Mouse (Mus musculus) neural tube, embryonic 11.5 days (tissue): ENCODE results near the gene Ranbp17. TPM values are rescaled to one million over a fixed set of nuclear protein-coding genes. Genes with fewer than 3 reads are reported as not detected.

ENCODE experiments used
- ATAC-seq: fragments of 200-750 bp; cut with Nextera tagmentation; 2 replicates; pipeline ENCODE4 v1.8.0; 2017; ENCODE audit warnings: moderate number of reproducible peaks, mild to moderate bottlenecking, moderate TSS enrichment, moderate library complexity; ENCODE audit not compliant: insufficient read depth, low FRiP score, low TSS enrichment
- DNase-seq: peaks from one replicate; pipeline ENCODE4 v3.0.0-alpha.2; 2015; ENCODE audit warnings: low spot score
- H3K27ac ChIP-seq: fragments of 300-500 bp; sonication (generic); 2 replicates; pipeline ENCODE4 v1.5.1; 2014; ENCODE audit warnings: low read depth, mild to moderate bottlenecking, low read length
- H3K27me3 ChIP-seq: fragments of 300-500 bp; sonication (generic); 2 replicates; pipeline ENCODE4 v1.6.1; 2014; ENCODE audit warnings: mild to moderate bottlenecking, low read length, mixed read lengths; ENCODE audit not compliant: control insufficient read depth, insufficient read depth
- H3K36me3 ChIP-seq: fragments of 300-500 bp; sonication (generic); 2 replicates; pipeline ENCODE4 v1.6.1; 2014; ENCODE audit warnings: mild to moderate bottlenecking, low read length, moderate library complexity, mixed read lengths; ENCODE audit not compliant: control insufficient read depth, insufficient read depth
- H3K4me1 ChIP-seq: fragments of 300-500 bp; sonication (generic); 2 replicates; pipeline ENCODE4 v1.6.1; 2014; ENCODE audit warnings: low read length, mixed read lengths; ENCODE audit not compliant: control insufficient read depth, insufficient read depth
- H3K4me2 ChIP-seq: fragments of 300-500 bp; sonication (generic); 2 replicates; pipeline ENCODE4 v1.6.1; 2014; ENCODE audit warnings: low read depth, mild to moderate bottlenecking, moderate library complexity
- H3K4me3 ChIP-seq: fragments of 300-500 bp; sonication (generic); 2 replicates; pipeline ENCODE4 v1.5.1; 2014; ENCODE audit warnings: low read depth, low read length
- H3K9ac ChIP-seq: fragments of 300-500 bp; sonication (generic); 2 replicates; pipeline ENCODE4 v1.6.1; 2014; ENCODE audit warnings: mild to moderate bottlenecking, low read length
- H3K9me3 ChIP-seq: fragments of 300-500 bp; sonication (generic); 2 replicates; pipeline ENCODE4 v1.6.1; 2016; ENCODE audit warnings: low read length; ENCODE audit not compliant: control insufficient read depth
- WGBS: fragments of 180-500 bp; shearing (Covaris S2); extraction: QIAGEN DNeasy Blood & Tissue Kit; methylation state at CpG from one replicate; pipeline ENCODE4 v1.1.7; 2014; 5-methylcytosine and 5-hydroxymethylcytosine counted together
- polyA plus RNA-seq: library from polyadenylated mRNA; unstranded; fragments of >200 nt; fragmentation: Nextera tagmentation; extraction: Ambion mirVana; gene quantifications from 2 replicates; pipeline ENCODE4 v1.2.1, GENCODE M21; 2014

The Ranbp17 gene
- polyA plus RNA-seq, 1 experiment from 2014 or later, result 18.3 TPM

DNA sequence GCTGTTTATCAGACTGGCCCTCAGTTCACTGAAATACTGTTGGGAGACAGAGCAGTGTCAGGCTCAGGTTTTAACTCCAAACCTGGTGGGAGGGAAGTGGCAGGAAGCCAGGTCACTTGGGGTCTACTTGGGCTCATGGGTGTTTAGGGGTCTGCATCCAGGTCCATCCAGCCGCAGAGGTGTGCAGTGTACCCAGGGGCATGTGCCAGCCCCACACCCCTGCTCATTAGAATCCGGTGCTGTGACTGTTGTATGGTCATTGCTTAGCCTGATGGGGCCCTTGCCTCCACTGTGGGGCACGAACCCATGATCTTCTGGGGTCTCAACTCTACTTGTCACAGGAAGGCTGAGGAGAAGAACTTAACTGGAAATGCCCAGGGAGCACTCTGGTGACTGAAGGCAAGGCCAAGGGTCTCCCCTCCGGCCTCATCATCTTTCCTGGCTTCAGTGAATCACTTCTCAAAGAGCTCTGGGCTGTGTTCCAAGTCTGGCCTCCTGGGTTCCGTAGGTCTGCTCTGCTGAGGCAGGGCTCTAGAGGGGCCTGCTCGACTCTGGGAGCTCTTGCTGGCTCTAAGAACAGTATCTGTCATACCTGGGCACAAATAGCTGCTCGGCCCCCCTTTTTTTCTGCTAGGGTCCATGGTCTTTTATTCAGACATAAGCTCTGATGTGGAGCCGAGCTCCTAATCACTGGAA is 296.0 kb downstream of the Ranbp17 start:
- Histone ChIP-seq H3K9me3 (no peaks in the 10 kb centered on the region), H3K4me2 (no peak overlapping the region), H3K36me3 (no peaks in the 10 kb centered on the region), H3K4me1 (no peaks in the 10 kb centered on the region), H3K27me3 (no peaks in the 10 kb centered on the region), H3K27ac (no peak overlapping the region), H3K4me3 (no peak overlapping the region), H3K9ac (no peak overlapping the region)
- 84% methylated on average over 8 of the region's 8 CpGs for WGBS
- ATAC-seq, result no peak
- no peak for DNase-seq

DNA sequence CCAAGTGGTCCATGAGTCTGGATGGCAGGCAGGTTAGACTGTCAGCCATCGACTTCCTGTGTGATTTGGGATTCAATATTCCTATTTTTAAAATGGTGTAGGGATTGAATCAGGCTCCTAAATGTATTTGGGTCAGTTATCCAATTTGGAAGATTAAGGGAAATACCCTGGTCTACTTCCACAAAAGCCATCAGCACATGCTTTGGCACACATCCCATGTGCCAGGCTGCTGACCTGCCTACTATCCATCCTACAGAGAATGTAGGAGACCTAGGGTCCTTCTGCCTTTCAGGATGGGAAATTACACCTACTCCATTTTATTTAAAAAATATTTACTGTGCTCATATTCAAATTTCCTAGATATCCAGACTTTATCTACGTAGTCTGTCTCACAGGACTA is 306.1 kb downstream of the Ranbp17 start:
- Histone ChIP-seq H3K27ac (no peak overlapping the region), H3K4me2 (no peak overlapping the region), H3K27me3 (peaks cover 52% of the 10 kb centered on the region), H3K9ac (no peak overlapping the region), H3K9me3 (no peaks in the 10 kb centered on the region), H3K36me3 (no peaks in the 10 kb centered on the region), H3K4me3 (no peak overlapping the region), H3K4me1 (peaks cover 12% of the 10 kb centered on the region; the same call in 1 of the 2 replicates)
- DNase-seq (no peak), ATAC-seq (no peak)
- WGBS, result 79% methylated on average over 2 of the region's 2 CpGs

DNA sequence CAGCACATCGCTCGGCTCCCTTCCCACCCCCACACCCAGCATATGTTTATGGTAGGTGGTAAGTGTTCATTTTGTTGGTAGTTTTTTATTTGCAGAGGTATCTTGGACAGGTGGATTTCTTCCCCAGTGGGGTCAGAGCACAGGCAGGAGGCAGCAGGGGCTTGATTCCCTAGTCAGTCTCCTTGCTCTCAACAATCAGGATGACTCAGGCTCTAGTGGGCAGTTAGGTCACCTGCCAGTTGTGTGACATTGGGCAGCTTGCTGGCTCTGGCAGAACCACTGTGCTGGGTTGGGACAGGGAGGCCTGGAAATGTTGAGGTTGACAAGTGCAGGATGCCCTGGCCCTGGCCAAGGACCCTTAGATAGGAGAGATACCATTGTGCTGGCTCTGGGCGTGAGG is 308.6 kb downstream of the Ranbp17 start:
- ATAC-seq, result no peak
- peaks cover 76% of the 10 kb centered on the region for H3K27me3 ChIP-seq
- peak overlapping the region; percentile 49; the same call in 1 of the 2 replicates for H3K4me2 ChIP-seq
- no peak overlapping the region for H3K9ac ChIP-seq
- H3K36me3 ChIP-seq, result no peaks in the 10 kb centered on the region
- peak overlapping the region; percentile 43 for H3K4me3 ChIP-seq
- peak; percentile 37 for DNase-seq
- H3K4me1 ChIP-seq, result peaks cover 27% of the 10 kb centered on the region
- WGBS, result 6% methylated on average over 3 of the region's 3 CpGs
- no peak overlapping the region for H3K27ac ChIP-seq
- no peaks in the 10 kb centered on the region for H3K9me3 ChIP-seq

DNA sequence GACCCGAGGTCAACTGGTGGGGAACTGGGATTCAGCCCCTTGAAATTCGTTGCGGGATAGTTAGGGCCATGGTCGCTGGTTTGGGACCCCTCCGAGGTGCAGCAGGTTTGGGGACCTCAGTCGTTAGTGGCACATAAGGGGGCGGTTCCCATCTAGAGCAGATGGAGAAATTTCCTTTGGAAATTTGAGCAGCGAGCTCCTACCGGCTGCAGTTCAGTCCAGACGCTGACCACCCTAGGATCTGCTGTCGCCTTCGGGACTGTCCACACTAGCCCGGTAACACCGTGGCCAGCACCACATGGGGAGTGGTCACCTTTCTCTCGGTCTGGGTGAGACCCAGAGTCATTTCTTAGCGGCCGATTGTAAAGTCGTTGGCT is 309.2 kb downstream of the Ranbp17 start:
- WGBS, result under 1% methylated on average over 18 of the region's 18 CpGs
- Histone ChIP-seq H3K4me2 (peak overlapping the region; percentile 49), H3K9me3 (no peaks in the 10 kb centered on the region), H3K4me1 (peaks cover 27% of the 10 kb centered on the region), H3K27ac (no peak overlapping the region), H3K36me3 (no peaks in the 10 kb centered on the region), H3K9ac (peak overlapping the region; percentile 41), H3K4me3 (peak overlapping the region; percentile 43), H3K27me3 (peaks cover 80% of the 10 kb centered on the region)
- DNase-seq (peak; percentile 46), ATAC-seq (no peak)

DNA sequence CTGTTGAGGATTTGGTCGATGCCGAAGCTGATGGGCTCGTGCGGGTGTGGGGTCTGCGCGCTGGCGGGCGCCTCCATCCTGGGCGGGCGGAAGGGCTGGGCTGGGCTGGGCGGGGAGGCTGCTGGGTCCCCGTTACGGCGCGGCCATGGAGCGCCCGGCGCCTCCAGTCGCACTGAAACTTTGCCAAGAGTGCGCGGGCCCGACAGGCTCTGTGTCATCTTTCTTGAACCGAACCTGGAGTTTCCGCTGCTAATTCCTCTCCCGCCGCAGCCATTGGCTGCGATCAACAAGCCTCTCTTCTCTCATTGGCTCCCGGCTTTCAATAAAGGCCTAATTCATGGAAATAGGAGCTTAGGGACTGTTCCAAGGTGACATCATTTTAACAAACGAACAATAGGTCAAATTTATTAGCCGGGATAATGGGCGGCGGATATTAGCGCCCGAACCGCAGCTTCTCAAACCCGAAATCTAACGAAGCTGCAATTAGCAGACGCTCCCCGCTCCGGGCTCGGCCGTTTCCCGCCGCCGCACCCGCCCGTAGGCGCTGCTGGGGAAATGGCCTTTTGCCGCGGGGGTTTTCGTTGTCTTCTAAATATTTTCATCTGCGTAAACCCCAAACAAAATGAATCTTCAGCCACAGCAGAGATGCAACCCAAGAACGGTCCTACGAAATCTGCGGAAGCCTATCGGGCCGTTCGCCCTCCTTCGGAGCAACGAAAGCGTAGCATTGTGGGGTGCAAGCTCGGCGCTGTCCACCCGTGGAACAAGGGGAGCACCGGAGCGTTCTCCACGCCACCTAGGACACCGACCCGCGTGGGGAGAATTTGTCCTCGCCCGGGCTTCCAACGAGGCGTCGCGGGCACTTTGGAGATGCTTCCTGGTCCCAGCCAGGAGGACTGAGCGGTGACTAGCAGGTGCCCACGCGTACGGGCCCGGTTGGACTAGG is 309.9 kb downstream of the Ranbp17 start, which contains the start of gene Tlx3:
Gene Tlx3, minus strand, starts transcription at position 207 of the 946 bp plus-strand sequence.
- peaks cover 27% of the 10 kb centered on the region for H3K4me1 ChIP-seq
- peak; percentile 73 for ATAC-seq
- under 1% methylated on average over 77 of the region's 81 CpGs for WGBS
- peak within 1 kb of the TSS; percentile 44 for H3K9ac ChIP-seq
- H3K36me3 ChIP-seq, result no peaks in the 10 kb centered on the region
- peaks cover 87% of the 10 kb centered on the region for H3K27me3 ChIP-seq
- H3K4me3 ChIP-seq, result peak within 1 kb of the TSS; percentile 43
- no peaks in the 10 kb centered on the region for H3K9me3 ChIP-seq
- peak; percentile 80 for DNase-seq
- H3K27ac ChIP-seq, result peak within 1 kb of the TSS; percentile 46; the same call in 1 of the 2 replicates
- H3K4me2 ChIP-seq, result peak within 1 kb of the TSS; percentile 49

DNA sequence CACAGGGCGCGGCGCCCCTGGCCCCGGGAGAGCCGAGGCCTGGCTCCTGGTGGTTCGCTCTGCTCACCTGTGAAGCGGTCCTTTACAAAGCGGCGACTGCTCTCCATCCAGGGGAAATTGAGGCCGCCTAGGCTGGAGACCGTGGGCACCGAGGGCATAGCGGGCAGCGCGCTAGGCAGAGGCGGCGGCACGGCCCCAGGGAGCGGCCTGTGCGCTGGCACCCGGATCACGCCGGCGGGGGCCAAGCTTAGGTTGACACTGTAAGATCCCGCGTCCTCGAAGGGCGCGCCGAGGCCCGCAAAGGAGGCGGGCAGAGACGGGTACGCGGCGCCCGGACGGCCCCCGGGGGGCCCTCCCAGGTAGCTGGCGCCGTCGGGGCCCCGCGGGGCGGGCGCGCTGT is 310.6 kb downstream of the Ranbp17 start:
- Histone ChIP-seq H3K9me3 (no peaks in the 10 kb centered on the region), H3K4me3 (peak overlapping the region; percentile 43), H3K4me2 (peak overlapping the region; percentile 49), H3K36me3 (no peaks in the 10 kb centered on the region), H3K27ac (peak overlapping the region; percentile 42; the same call in 1 of the 2 replicates), H3K27me3 (peaks cover 94% of the 10 kb centered on the region), H3K4me1 (peaks cover 27% of the 10 kb centered on the region), H3K9ac (peak overlapping the region; percentile 44)
- DNase-seq (no peak), ATAC-seq (peak; percentile 13; the same call in 1 of the 2 replicates)
- WGBS, result under 1% methylated on average over 35 of the region's 47 CpGs

DNA sequence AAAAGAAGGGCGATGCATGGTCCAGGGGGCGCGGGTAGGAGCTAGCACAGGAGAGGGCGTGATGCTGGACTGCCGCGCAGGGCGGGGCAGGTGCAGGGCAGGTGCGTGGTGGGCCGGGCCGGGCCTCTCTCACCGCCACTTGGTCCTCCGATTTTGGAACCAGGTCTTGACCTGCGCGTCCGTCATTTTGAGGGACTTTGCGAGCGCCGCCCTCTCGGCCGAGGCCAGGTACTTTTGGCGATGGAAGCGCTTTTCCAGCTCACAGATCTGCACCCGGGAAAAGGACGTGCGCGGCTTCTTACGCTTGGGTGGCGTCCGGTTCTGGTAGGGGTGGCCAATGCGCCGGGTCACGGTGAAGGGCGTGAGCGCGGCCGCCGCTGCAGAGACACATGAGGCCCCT is 311.2 kb downstream of the Ranbp17 start:
- Histone ChIP-seq H3K4me3 (peak overlapping the region; percentile 43), H3K36me3 (no peaks in the 10 kb centered on the region), H3K9me3 (0 out of 2 replicates have a peak, but pooled peaks cover 3% of the 10 kb centered on the region), H3K27ac (0 out of 2 replicates have a peak overlapping the region, but pooled peaks have one; percentile 42), H3K4me1 (peaks cover 27% of the 10 kb centered on the region), H3K27me3 (peaks cover 96% of the 10 kb centered on the region), H3K4me2 (peak overlapping the region; percentile 49; the same call in 1 of the 2 replicates), H3K9ac (peak overlapping the region; percentile 0; the same call in 1 of the 2 replicates)
- WGBS, result under 1% methylated on average over 35 of the region's 37 CpGs
- ATAC-seq (no peak), DNase-seq (peak; percentile 42)

DNA sequence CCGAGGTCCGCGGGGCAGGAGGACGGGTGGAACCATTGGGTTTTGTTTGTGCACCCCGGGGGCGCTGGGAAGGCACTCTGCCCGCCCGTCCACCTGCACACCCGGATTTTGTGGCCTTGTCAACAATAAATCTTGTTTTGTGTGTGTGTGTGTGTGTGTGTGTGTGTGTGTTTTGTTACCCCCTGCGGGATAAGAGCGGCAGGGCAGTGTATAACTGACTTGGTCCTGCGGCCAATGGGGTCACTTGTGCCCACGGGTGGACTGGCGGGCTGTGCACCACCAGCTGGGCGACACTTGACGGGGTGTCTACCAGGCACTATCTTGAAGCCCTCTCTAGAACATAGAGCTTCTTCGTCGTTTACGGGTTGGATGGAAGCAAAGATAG is 311.9 kb downstream of the Ranbp17 start:
- peaks cover 97% of the 10 kb centered on the region for H3K27me3 ChIP-seq
- peak overlapping the region; percentile 53; the same call in 1 of the 2 replicates for H3K27ac ChIP-seq
- H3K9ac ChIP-seq, result no peak overlapping the region
- H3K9me3 ChIP-seq, result peaks cover 3% of the 10 kb centered on the region; the same call in 1 of the 2 replicates
- H3K4me2 ChIP-seq, result peak overlapping the region; percentile 49
- peak overlapping the region; percentile 43 for H3K4me3 ChIP-seq
- ATAC-seq, result peak; percentile 5; the same call in 1 of the 2 replicates
- WGBS, result under 1% methylated on average over 19 of the region's 19 CpGs
- H3K36me3 ChIP-seq, result no peaks in the 10 kb centered on the region
- no peak for DNase-seq
- peaks cover 27% of the 10 kb centered on the region for H3K4me1 ChIP-seq
